Mouse (Mus musculus) frontal cortex, postnatal 14 days (tissue): ENCODE results near the gene Adgrd1.

Experiments
- DNase-seq, 2 experiments: peaks; one replicate each; pipeline ENCODE4 v3.0.0; 2022; ENCODE audit warnings: low spot score in 2 of 2

Gene Adgrd1

DNA sequence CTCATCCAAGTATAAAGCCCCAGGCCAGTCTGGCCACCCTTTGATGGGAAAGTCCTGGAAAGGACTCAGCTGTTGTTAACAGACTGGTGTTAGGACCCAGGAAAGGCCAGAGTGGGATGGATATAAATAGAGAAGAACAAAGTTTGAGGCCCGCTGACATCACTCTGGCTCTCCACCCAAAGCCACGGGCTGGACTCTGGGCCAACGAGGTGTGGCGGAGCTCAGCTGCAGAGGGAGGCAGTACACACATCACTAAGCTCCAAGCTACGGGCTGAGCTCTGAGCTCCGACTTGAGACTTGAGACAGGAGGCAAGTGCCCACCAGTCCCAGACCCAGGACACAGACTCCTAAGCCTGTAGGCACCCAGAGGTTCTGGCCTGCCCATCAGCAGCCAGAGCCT lies at the start of gene Adgrd1:
Gene Adgrd1, plus strand, starts transcription at position 240 of the 400 bp plus-strand sequence.
- no peak for DNase-seq

GRCm38 (mm10) chr5:129049372-129049771 lies 47.2 kb upstream of the Adgrd1 start:
- peak in 1 of 2 experiments; percentile 57 for DNase-seq

DNA sequence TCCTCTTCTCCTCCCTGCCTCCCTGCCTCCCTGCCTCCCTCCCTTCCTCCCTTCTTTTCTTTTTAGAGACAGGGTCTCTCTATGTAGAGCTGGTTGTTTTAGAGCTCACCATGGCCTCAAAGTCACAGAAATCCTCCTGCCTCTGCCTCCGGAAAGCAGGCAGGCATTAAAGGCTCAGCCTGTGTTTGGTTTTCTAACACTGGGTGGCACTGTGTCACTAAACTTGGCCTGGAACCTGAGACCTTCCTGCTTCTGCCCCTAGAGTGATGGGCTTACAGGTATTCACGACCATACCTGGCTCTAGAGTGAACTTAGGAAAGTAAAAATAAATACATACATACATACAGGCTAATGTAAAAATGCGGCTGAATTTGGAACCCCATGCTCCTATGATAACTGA lies 44.6 kb upstream of the Adgrd1 start:
- DNase-seq, result no peak

GRCm38 (mm10) chr5:129052636-129053355 lies 43.8 kb upstream of the Adgrd1 start:
- no peak for DNase-seq

DNA sequence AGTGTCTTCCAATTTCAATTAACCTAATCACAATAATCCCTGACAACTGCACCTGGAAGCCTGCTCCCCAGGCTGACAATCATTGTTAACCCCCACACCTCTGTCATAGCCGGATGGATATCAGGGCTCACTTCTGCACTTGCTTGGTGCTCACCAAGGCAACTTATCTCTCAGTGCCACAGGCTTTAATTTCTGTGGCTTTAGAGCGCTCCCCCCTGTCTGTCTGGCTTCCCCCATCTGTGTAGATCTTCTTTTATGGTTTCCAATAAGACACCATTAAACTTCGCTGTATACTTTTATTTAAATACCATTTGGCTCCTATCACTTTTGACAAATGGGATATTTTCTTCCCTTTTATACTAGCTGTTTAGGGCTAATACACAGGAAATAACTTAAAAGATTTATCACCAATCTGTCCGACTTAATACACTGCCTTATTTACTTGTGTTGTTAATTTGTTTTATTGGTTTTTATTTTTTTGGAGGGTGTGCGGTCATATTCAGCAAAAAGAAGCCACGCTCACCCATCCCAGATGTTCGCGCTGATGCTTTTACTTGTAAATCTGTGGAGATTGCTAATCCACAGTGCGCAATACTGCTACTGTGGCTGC lies 41.8 kb upstream of the Adgrd1 start:
- DNase-seq, result no peak

- no peak for DNase-seq
Observed at GRCm38 (mm10) chr5:129059116-129059515, 37.4 kb upstream of the Adgrd1 start.

DNA sequence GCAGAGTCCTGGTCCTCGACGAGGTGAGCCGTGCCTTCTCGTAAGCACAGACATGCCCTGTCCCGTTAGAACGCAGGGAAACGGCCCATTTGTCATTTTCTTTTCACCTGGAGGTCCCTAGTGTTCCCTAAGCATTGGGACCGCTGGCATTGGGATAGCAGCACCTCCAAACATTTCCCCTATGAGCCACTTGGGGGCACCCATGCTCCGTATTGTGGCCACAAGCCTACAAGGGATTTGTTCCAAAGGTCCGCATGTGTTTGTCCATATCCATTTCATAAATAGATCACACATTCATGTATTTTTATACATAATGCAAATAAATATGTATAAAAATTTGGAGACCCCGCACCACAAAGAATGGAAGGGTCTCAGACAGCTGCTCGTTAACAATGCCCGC lies 35.0 kb upstream of the Adgrd1 start:
- DNase-seq, result peak in 1 of 2 experiments; percentile 73

DNA sequence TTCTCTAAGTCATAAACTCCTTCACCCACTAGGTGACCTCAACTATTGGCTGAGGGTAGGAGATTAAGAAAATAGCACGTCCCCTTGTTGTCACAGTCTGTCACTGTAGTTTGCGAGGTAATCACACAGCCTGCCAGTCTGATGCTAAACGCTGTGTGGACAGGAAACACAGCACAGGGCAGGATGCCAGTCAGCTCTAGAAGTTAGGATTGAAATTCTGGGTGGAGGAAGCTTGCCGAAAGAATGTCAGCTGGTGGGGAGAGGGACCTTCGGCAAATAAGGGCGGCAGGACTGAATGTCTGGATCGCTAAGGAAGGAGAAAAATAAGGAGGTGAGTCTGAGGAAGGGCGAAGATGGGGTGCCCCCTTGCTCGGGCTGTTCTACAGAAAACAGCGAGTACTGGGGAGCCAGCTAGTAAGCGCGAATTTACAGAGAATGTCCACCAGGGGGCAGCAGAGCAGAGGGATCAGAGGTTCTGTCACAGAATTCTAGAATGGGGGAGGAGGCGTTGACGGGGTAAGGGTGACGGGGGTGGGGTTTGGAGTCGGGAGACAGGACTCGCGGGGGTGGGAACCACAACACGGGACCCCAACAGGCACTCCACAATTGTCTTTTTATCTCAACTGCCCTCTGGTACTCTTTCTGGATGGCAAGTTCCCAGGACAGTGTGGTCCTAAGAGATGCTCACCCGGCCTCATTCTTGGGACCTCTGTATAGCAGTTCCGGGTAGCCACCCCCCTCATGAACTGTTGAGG lies 33.3 kb upstream of the Adgrd1 start:
- DNase-seq, result peak; percentile 73 to 82

- DNase-seq, result no peak
Observed at GRCm38 (mm10) chr5:129063792-129064087, 32.8 kb upstream of the Adgrd1 start.

DNA sequence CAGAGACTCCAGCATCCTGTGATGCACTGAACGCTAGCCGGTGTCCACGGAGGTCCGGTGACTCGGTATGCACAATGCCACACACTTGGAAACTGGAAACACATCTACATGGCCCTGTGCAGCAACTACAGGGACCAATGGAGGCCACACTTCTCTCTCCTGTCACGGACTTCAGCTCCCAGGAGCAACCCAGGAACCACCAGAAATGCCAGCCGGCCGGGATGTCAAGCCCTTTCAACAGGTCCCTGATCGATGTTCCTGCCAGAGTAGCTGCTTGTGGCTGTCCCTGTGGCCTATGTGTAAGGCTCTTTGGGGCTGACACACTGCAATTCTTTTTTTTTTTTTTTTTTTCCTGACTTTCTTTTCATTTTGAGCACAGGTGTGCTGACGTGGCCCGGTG lies 32.4 kb upstream of the Adgrd1 start:
- DNase-seq, result no peak

- no peak for DNase-seq
Observed at GRCm38 (mm10) chr5:129065301-129065700, 31.2 kb upstream of the Adgrd1 start.

DNA sequence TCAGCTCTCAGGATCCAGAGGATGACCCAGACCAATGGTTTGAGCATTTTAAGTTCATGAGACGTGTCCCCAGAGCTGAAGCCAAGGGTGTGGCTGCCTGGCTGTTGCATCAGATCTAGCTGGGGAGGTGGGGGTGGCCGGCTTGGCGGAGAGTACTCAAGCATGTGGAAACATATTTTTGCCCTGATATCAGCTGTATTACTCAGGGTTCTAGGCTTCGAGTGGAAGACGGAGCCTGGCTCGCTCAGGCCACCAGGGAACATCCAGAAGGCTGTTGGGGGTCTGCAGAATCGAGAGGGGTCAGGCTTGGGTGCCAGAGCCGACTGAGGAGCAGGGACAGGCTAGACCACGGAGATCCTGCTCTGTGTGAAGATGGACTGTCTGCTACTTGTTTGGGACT lies 30.6 kb upstream of the Adgrd1 start:
- no peak for DNase-seq

GRCm38 (mm10) chr5:129066541-129067230 lies 29.9 kb upstream of the Adgrd1 start:
- no peak for DNase-seq

GRCm38 (mm10) chr5:129067231-129067834 lies 29.2 kb upstream of the Adgrd1 start:
- no peak for DNase-seq

GRCm38 (mm10) chr5:129071761-129072280 lies 24.7 kb upstream of the Adgrd1 start:
- DNase-seq, result no peak

DNA sequence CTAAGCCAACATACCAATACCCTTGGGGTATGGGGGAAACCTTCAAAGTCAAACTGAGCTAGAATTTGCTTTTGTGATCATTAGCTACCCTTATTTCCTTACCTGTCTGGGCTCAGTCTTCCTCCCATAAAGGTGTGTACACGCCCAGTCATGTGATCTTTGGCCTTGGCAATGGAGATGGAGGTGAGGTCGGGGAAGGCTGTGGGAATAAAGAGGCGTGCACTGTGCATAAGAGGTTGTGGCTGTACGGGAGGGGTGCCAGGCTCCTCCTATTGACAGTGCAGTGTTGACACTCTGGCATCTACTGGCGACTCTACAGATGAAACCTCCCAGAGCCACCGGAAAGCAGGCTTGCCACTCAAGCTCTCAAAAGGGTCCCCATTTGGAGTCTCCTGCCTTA lies 23.1 kb upstream of the Adgrd1 start:
- no peak for DNase-seq

DNA sequence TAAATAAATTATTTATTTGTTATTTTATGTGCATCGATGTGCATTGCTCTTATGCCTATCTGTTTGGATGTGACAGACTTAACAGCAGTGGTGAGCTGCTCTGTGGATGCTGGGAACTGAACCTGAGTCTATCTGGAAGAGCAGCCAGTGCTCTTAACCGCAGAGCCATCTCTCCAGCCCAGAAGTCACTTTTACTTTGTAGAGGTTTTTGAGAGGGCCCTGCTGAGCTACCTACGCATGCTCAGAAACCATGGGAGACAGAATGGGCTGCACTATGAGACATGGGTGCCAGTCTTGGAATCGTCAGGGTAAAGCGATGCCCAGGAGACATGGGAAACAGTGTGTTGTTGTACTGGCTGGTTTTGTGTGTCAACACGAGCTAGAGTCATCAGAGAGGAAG lies 20.5 kb upstream of the Adgrd1 start:
- no peak for DNase-seq

- DNase-seq, result no peak
Observed at GRCm38 (mm10) chr5:129077240-129077639, 19.3 kb upstream of the Adgrd1 start.

DNA sequence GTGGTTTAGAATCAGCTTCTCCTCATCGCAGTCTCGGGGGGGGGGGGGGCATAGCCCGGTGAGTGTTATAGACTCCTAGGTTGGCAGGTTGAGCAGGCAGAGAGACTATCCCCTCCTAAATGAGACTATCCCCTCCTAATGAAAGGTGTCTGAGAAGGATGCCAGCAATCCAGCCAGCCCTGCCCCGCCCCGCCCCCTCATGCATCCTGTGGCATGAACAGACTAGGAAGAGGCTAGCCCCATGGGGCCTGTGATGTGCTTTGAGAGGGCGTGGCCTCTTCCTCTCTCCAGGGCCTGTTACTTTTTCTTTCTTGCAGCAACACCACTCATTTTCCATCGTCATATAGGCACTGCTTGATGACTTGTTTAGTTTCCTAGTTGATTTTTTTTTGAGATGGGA lies 15.0 kb upstream of the Adgrd1 start:
- DNase-seq, result no peak

DNA sequence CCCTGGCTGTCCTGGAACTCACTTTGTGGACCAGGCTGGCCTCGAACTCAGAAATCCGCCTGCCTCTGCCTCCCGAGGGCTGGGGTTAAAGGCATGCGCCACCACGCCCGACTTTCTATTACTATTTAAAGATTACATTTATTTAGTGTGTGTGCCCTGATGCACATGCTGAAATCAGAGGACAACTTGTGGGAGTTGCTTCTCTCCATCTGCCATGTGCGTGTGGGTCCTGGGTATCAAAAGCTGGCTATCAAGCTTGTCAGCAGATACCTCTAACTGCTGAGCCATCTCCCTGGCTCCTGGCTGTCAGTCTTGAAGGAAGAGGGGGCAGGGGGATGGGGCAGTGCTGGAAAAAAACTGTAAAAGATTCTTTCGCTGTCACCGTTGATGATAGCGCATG lies 11.4 kb upstream of the Adgrd1 start:
- no peak for DNase-seq

DNA sequence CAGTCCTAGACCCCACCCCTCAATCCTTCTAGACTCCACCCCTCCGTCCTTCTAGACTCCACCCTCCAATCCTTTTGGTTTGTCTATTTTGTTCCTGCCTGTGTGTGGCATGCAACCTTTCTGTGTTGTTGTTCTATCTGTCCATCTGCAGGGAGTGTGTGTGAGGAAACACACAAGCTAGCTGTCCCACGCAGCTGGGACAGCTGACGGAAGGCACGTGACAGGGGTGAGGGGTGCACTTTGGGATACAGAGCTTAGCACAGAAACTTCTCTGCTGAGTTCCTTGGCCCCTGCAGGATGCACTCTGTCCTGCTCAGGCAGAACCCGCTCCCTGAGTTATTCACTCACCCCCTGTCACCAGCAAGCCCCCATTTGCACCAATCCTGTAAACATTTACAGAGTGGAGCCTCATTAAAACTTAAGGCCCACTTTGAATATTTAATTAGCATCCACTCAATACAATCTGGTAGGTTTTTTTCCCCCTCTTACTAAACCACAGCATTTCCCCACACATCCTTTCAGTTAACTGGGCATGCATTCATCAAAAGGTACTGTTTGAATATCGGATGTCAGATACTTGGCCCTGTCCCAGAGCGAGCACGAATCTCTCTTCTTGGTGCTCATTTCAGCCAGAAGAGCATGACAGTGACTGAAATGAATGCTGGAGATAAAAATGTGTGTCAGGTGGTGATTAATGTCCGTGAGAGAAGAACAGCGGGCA lies 4.0 kb upstream of the Adgrd1 start:
- no peak for DNase-seq
